Mouse (Mus musculus) neural tube, embryonic 11.5 days (tissue): ENCODE results near the gene Idi1. TPM values are rescaled to one million over a fixed set of nuclear protein-coding genes. Genes with fewer than 3 reads are reported as not detected.
"Not testable (repeated sequence)": the region's sequence is repeated elsewhere in the genome, so short reads cannot be mapped to it uniquely, and the experiment has no call there.

Experiments used
- ATAC-seq: fragments of 200-750 bp; cut with Nextera tagmentation; 2 replicates; pipeline ENCODE4 v1.8.0; 2017; ENCODE audit warnings: moderate number of reproducible peaks, mild to moderate bottlenecking, moderate TSS enrichment, moderate library complexity; ENCODE audit not compliant: insufficient read depth, low FRiP score, low TSS enrichment
- DNase-seq: peaks from one replicate; pipeline ENCODE4 v3.0.0-alpha.2; 2015; ENCODE audit warnings: low spot score
- H3K27ac ChIP-seq: fragments of 300-500 bp; sonication (generic); 2 replicates; pipeline ENCODE4 v1.5.1; 2014; ENCODE audit warnings: low read depth, mild to moderate bottlenecking, low read length
- H3K27me3 ChIP-seq: fragments of 300-500 bp; sonication (generic); 2 replicates; pipeline ENCODE4 v1.6.1; 2014; ENCODE audit warnings: mild to moderate bottlenecking, low read length, mixed read lengths; ENCODE audit not compliant: control insufficient read depth, insufficient read depth
- H3K36me3 ChIP-seq: fragments of 300-500 bp; sonication (generic); 2 replicates; pipeline ENCODE4 v1.6.1; 2014; ENCODE audit warnings: mild to moderate bottlenecking, low read length, moderate library complexity, mixed read lengths; ENCODE audit not compliant: control insufficient read depth, insufficient read depth
- H3K4me1 ChIP-seq: fragments of 300-500 bp; sonication (generic); 2 replicates; pipeline ENCODE4 v1.6.1; 2014; ENCODE audit warnings: low read length, mixed read lengths; ENCODE audit not compliant: control insufficient read depth, insufficient read depth
- H3K4me2 ChIP-seq: fragments of 300-500 bp; sonication (generic); 2 replicates; pipeline ENCODE4 v1.6.1; 2014; ENCODE audit warnings: low read depth, mild to moderate bottlenecking, moderate library complexity
- H3K4me3 ChIP-seq: fragments of 300-500 bp; sonication (generic); 2 replicates; pipeline ENCODE4 v1.5.1; 2014; ENCODE audit warnings: low read depth, low read length
- H3K9ac ChIP-seq: fragments of 300-500 bp; sonication (generic); 2 replicates; pipeline ENCODE4 v1.6.1; 2014; ENCODE audit warnings: mild to moderate bottlenecking, low read length
- H3K9me3 ChIP-seq: fragments of 300-500 bp; sonication (generic); 2 replicates; pipeline ENCODE4 v1.6.1; 2016; ENCODE audit warnings: low read length; ENCODE audit not compliant: control insufficient read depth
- WGBS: fragments of 180-500 bp; shearing (Covaris S2); extraction: QIAGEN DNeasy Blood & Tissue Kit; methylation state at CpG from one replicate; pipeline ENCODE4 v1.1.7; 2014; 5-methylcytosine and 5-hydroxymethylcytosine counted together
- microRNA-seq: library from miRNA; unstranded; fragments of <30 nt; microRNA quantifications from one replicate; pipeline ENCODE4, GENCODE M21; 2016
- polyA plus RNA-seq: library from polyadenylated mRNA; unstranded; fragments of >200 nt; fragmentation: Nextera tagmentation; extraction: Ambion mirVana; gene quantifications from 2 replicates; pipeline ENCODE4 v1.2.1, GENCODE M21; 2014

Gene Idi1
- polyA plus RNA-seq, 1 experiment from 2014 or later: 148 TPM

DNA sequence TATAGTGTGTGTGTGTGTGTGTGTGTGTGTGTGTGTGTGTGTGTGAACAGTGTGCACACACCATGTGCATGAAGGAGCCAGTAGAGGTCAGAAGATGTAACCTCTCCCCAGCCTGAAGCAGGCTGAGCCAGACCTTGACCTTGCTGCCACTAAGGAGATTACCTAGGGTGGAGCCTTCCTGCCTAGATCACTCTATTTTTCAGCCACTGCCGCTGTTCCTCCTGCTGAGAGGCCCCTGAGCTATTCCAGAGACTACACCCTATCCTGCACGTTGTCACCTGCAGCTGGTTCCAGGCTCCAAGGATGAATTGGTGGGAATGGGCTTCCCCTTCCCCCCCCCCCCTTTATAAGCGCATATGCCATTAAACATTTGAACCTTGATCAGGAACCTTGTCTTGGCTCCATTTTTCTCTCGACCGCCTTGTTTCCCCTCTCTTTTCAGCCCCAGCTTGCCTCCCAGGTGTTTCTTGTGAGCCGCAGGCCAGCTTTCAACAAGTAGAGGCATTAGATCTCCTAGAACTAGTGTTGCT lies 52.4 kb downstream of the Idi1 start:
- H3K4me2 ChIP-seq, DNase-seq, H3K9ac ChIP-seq, H3K36me3 ChIP-seq, H3K27me3 ChIP-seq, H3K4me1 ChIP-seq, H3K27ac ChIP-seq, H3K9me3 ChIP-seq, ATAC-seq, H3K4me3 ChIP-seq: not testable (repeated sequence)
- 84% methylated on average over 6 of the region's 6 CpGs for WGBS

DNA sequence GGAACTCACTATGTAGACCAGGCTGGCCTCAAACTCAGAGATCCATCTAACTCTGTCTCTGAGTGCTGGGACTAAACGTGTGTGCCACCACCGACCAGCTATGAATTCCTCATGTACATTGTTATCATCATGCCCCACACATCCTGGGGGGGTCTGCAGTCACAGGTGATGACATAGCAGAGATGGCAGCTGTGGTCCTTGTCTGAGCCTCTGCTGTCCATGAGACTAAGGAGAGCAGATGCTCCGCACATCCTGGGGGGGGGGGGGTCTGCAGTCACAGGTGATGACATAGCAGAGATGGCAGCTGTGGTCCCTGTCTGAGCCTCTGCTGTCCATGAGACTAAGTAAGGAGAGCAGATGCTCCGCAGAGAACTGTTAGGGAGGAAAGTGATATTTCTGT lies 55.8 kb downstream of the Idi1 start:
- not testable (repeated sequence) for DNase-seq, H3K4me1 ChIP-seq, H3K36me3 ChIP-seq, H3K4me2 ChIP-seq, H3K27me3 ChIP-seq, H3K27ac ChIP-seq, H3K9ac ChIP-seq, H3K9me3 ChIP-seq, ATAC-seq, H3K4me3 ChIP-seq
- WGBS: 86% methylated on average over 4 of the region's 4 CpGs

DNA sequence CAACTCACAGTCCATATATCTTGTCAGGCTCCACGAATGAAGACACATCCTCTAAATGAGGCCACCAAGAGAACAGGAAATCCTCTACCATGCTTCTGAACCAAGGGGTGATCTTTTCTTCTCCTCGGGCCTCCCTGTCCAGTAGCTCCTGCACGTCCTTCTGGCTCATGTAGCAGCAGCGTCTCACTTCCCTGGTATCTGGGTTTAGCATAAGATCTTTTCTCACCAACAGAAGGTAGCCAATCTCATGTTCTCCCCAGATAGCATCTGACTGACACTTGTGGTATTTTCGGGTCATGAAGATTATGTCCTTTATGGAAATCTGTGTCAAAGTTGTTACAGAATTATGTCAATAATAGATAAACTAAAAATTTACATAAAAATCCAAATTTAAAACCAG lies 56.4 kb downstream of the Idi1 start:
- H3K4me3 ChIP-seq, H3K4me1 ChIP-seq, H3K4me2 ChIP-seq, H3K27ac ChIP-seq, DNase-seq, H3K9ac ChIP-seq, H3K9me3 ChIP-seq, H3K36me3 ChIP-seq, H3K27me3 ChIP-seq, ATAC-seq: not testable (repeated sequence)
- no CpG with 5 or more reads among the region's 5 CpGs for WGBS

Small RNA genes within 50 kb of the gene (microRNA-seq; reads per million reads assigned to microRNA genes)
- not detected for gene Gm22750

Other genes with a start within 250 kb of the Idi1 start
- gene Wdr37, start 13.6 kb upstream of the Idi1 start, polyA plus RNA-seq: 51.1 and 53.2 TPM in 2 replicates
- gene Gm9745, start 62.7 kb downstream of the Idi1 start, polyA plus RNA-seq: not detected in 2 replicates
- not detected in 2 replicates for gene Idi2, start 67.4 kb downstream of the Idi1 start, polyA plus RNA-seq
- 110 and 111 TPM in 2 replicates for gene Gtpbp4, start 110.6 kb downstream of the Idi1 start, polyA plus RNA-seq
- 39.3 and 40.1 TPM in 2 replicates for gene Larp4b, start 208.4 kb downstream of the Idi1 start, polyA plus RNA-seq